Mouse (Mus musculus): ENCODE measurements at regions not wholly inside any gene's neighbourhood (a gene's known extent, or its start where the extent isn't known, plus 50 kb on each side); places are given as distances from the start of the nearest gene placed in this dataset.

- H3K27ac ChIP-seq (replicated peaks; ENCODE audit: low read depth, low read length), result no peak overlapping the region; the same call in 1 of the 2 replicates
- DNase-seq (ENCODE audit: low spot score) (no peak), ATAC-seq (ENCODE audit: low read depth) (no peak)
Observed at GRCm38 (mm10) chr9:43489205-43489604, 178.6 kb downstream of the Trim29 start.

GRCm38 (mm10) chr9:43491024-43491751 is 180.5 kb downstream of the Trim29 start:
- Histone ChIP-seq H3K36me3 (ENCODE audit: control insufficient read depth, insufficient read depth, low read length) (no peaks in the 10 kb centered on the region), H3K4me2 (ENCODE audit: low read depth, low read length) (no peak overlapping the region), H3K9me3 (ENCODE audit: control insufficient read depth, low read length) (no peaks in the 10 kb centered on the region), H3K9ac (ENCODE audit: low read depth, low read length) (no peak overlapping the region), H3K27me3 (replicated peaks; ENCODE audit: control insufficient read depth, insufficient read depth, low read length) (no peaks in the 10 kb centered on the region), H3K4me1 (ENCODE audit: control insufficient read depth, insufficient read depth, low read length) (peaks cover 7% of the 10 kb centered on the region; the same call in 1 of the 2 replicates), H3K4me3 (ENCODE audit: low read depth, low read length) (no peak overlapping the region), H3K27ac (replicated peaks; ENCODE audit: low read depth, low read length) (no peak overlapping the region)
- ATAC-seq (ENCODE audit: low read depth), result no peak
- WGBS, result 60% methylated on average over 12 of the region's 12 CpGs
- DNase-seq (ENCODE audit: low spot score), result no peak

More at GRCm38 (mm10) chr9:43489205-43489604, 178.6 kb downstream of the Trim29 start:
- no peak overlapping the region for H3K4me2 ChIP-seq (ENCODE audit: low read depth, low read length)
- 52% methylated on average over 8 of the region's 8 CpGs for WGBS
- H3K27me3 ChIP-seq (replicated peaks; ENCODE audit: control insufficient read depth, insufficient read depth, low read length), result no peaks in the 10 kb centered on the region
- H3K9me3 ChIP-seq (ENCODE audit: control insufficient read depth, low read length), result no peaks in the 10 kb centered on the region
- H3K36me3 ChIP-seq (ENCODE audit: control insufficient read depth, insufficient read depth, low read length), result no peaks in the 10 kb centered on the region
- peaks cover 7% of the 10 kb centered on the region; the same call in 1 of the 2 replicates for H3K4me1 ChIP-seq (ENCODE audit: control insufficient read depth, insufficient read depth, low read length)
- H3K9ac ChIP-seq (ENCODE audit: low read depth, low read length), result no peak overlapping the region
- no peak overlapping the region for H3K4me3 ChIP-seq (ENCODE audit: low read depth, low read length)

- DNase-seq (ENCODE audit: low spot score) (peak; percentile 76), ATAC-seq (ENCODE audit: low read depth) (no peak)
- WGBS, result 15% methylated on average over 7 of the region's 7 CpGs
- no peak overlapping the region for H3K9ac ChIP-seq (ENCODE audit: low read depth, low read length)
- H3K4me2 ChIP-seq (ENCODE audit: low read depth, low read length), result no peak overlapping the region
- no peak overlapping the region for H3K4me3 ChIP-seq (ENCODE audit: low read depth, low read length)
- peaks cover 7% of the 10 kb centered on the region; the same call in 1 of the 2 replicates for H3K4me1 ChIP-seq (ENCODE audit: control insufficient read depth, insufficient read depth, low read length)
- H3K27ac ChIP-seq (replicated peaks; ENCODE audit: low read depth, low read length), result peak overlapping the region; percentile 4; the same call in 1 of the 2 replicates
- H3K9me3 ChIP-seq (ENCODE audit: control insufficient read depth, low read length), result no peaks in the 10 kb centered on the region
- H3K27me3 ChIP-seq (replicated peaks; ENCODE audit: control insufficient read depth, insufficient read depth, low read length), result no peaks in the 10 kb centered on the region
- no peaks in the 10 kb centered on the region for H3K36me3 ChIP-seq (ENCODE audit: control insufficient read depth, insufficient read depth, low read length)
Observed at GRCm38 (mm10) chr9:43492236-43493000, 181.8 kb downstream of the Trim29 start.

- no peaks in the 10 kb centered on the region for H3K36me3 ChIP-seq (ENCODE audit: control insufficient read depth, insufficient read depth, low read length)
- H3K4me3 ChIP-seq (ENCODE audit: low read depth, low read length), result no peak overlapping the region
- 73% methylated on average over 14 of the region's 14 CpGs for WGBS
- DNase-seq (ENCODE audit: low spot score) (no peak), ATAC-seq (ENCODE audit: low read depth) (no peak)
- no peaks in the 10 kb centered on the region for H3K9me3 ChIP-seq (ENCODE audit: control insufficient read depth, low read length)
- no peak overlapping the region for H3K4me2 ChIP-seq (ENCODE audit: low read depth, low read length)
- no peaks in the 10 kb centered on the region; the same call in none of the 2 replicates for H3K4me1 ChIP-seq (ENCODE audit: control insufficient read depth, insufficient read depth, low read length)
- H3K27me3 ChIP-seq (replicated peaks; ENCODE audit: control insufficient read depth, insufficient read depth, low read length), result no peaks in the 10 kb centered on the region
- no peak overlapping the region for H3K27ac ChIP-seq (replicated peaks; ENCODE audit: low read depth, low read length)
- H3K9ac ChIP-seq (ENCODE audit: low read depth, low read length), result no peak overlapping the region
Observed at GRCm38 (mm10) chr9:43498596-43498995, 187.9 kb downstream of the Trim29 start.

GRCm38 (mm10) chr9:43504270-43504932 is 193.8 kb downstream of the Trim29 start:
- ATAC-seq (ENCODE audit: low read depth) (no peak), DNase-seq (ENCODE audit: low spot score) (no peak)
- no peaks in the 10 kb centered on the region for H3K27me3 ChIP-seq (replicated peaks; ENCODE audit: control insufficient read depth, insufficient read depth, low read length)
- no peak overlapping the region for H3K9ac ChIP-seq (ENCODE audit: low read depth, low read length)
- no peak overlapping the region for H3K27ac ChIP-seq (replicated peaks; ENCODE audit: low read depth, low read length)
- peaks cover 5% of the 10 kb centered on the region; the same call in 1 of the 2 replicates for H3K4me1 ChIP-seq (ENCODE audit: control insufficient read depth, insufficient read depth, low read length)
- 36% methylated on average over 14 of the region's 14 CpGs for WGBS
- no peak overlapping the region for H3K4me2 ChIP-seq (ENCODE audit: low read depth, low read length)
- no peaks in the 10 kb centered on the region for H3K36me3 ChIP-seq (ENCODE audit: control insufficient read depth, insufficient read depth, low read length)
- H3K4me3 ChIP-seq (ENCODE audit: low read depth, low read length), result no peak overlapping the region
- no peaks in the 10 kb centered on the region for H3K9me3 ChIP-seq (ENCODE audit: control insufficient read depth, low read length)

- ATAC-seq (ENCODE audit: low read depth) (peak; percentile 15; the same call in 1 of the 2 replicates), DNase-seq (ENCODE audit: low spot score) (no peak)
- no peaks in the 10 kb centered on the region for H3K9me3 ChIP-seq (ENCODE audit: control insufficient read depth, low read length)
- H3K27me3 ChIP-seq (replicated peaks; ENCODE audit: control insufficient read depth, insufficient read depth, low read length), result no peaks in the 10 kb centered on the region
- H3K27ac ChIP-seq (replicated peaks; ENCODE audit: low read depth, low read length), result no peak overlapping the region
- H3K36me3 ChIP-seq (ENCODE audit: control insufficient read depth, insufficient read depth, low read length), result no peaks in the 10 kb centered on the region
- H3K4me2 ChIP-seq (ENCODE audit: low read depth, low read length), result no peak overlapping the region
- no peak overlapping the region for H3K9ac ChIP-seq (ENCODE audit: low read depth, low read length)
- H3K4me1 ChIP-seq (ENCODE audit: control insufficient read depth, insufficient read depth, low read length), result peaks cover 5% of the 10 kb centered on the region; the same call in 1 of the 2 replicates
- 21% methylated on average over 4 of the region's 4 CpGs for WGBS
- H3K4me3 ChIP-seq (ENCODE audit: low read depth, low read length), result no peak overlapping the region
Observed at GRCm38 (mm10) chr9:43505856-43506255, 195.2 kb downstream of the Trim29 start.

- DNase-seq (ENCODE audit: low spot score) (no peak), ATAC-seq (ENCODE audit: low read depth) (no peak)
- no peak overlapping the region for H3K9ac ChIP-seq (ENCODE audit: low read depth, low read length)
- WGBS, result 43% methylated on average over 6 of the region's 6 CpGs
- H3K36me3 ChIP-seq (ENCODE audit: control insufficient read depth, insufficient read depth, low read length), result no peaks in the 10 kb centered on the region
- H3K4me1 ChIP-seq (ENCODE audit: control insufficient read depth, insufficient read depth, low read length), result peaks cover 5% of the 10 kb centered on the region; the same call in 1 of the 2 replicates
- H3K27ac ChIP-seq (replicated peaks; ENCODE audit: low read depth, low read length), result no peak overlapping the region
- H3K4me2 ChIP-seq (ENCODE audit: low read depth, low read length), result no peak overlapping the region
- H3K27me3 ChIP-seq (replicated peaks; ENCODE audit: control insufficient read depth, insufficient read depth, low read length), result no peaks in the 10 kb centered on the region
- no peaks in the 10 kb centered on the region for H3K9me3 ChIP-seq (ENCODE audit: control insufficient read depth, low read length)
- no peak overlapping the region for H3K4me3 ChIP-seq (ENCODE audit: low read depth, low read length)
Observed at GRCm38 (mm10) chr9:43506276-43506675, 195.6 kb downstream of the Trim29 start.

- ATAC-seq (ENCODE audit: low read depth) (no peak), DNase-seq (ENCODE audit: low spot score) (no peak)
- no peaks in the 10 kb centered on the region for H3K36me3 ChIP-seq (ENCODE audit: control insufficient read depth, insufficient read depth, low read length)
- H3K4me3 ChIP-seq (ENCODE audit: low read depth, low read length), result no peak overlapping the region
- no peak overlapping the region for H3K9ac ChIP-seq (ENCODE audit: low read depth, low read length)
- no peak overlapping the region for H3K27ac ChIP-seq (replicated peaks; ENCODE audit: low read depth, low read length)
- no peaks in the 10 kb centered on the region for H3K27me3 ChIP-seq (replicated peaks; ENCODE audit: control insufficient read depth, insufficient read depth, low read length)
- no peak overlapping the region for H3K4me2 ChIP-seq (ENCODE audit: low read depth, low read length)
- 0 out of 2 replicates have a peak, but pooled peaks cover 2% of the 10 kb centered on the region for H3K9me3 ChIP-seq (ENCODE audit: control insufficient read depth, low read length)
- no peaks in the 10 kb centered on the region for H3K4me1 ChIP-seq (ENCODE audit: control insufficient read depth, insufficient read depth, low read length)
- WGBS, result 53% methylated on average over 6 of the region's 6 CpGs
Observed at GRCm38 (mm10) chr9:43512806-43513205, 202.2 kb downstream of the Trim29 start.
